Mouse (Mus musculus): ENCODE results near the gene Scfd2.

GRCm38 (mm10) chr5:74264541-74264940 lies 267.0 kb downstream of the Scfd2 start:
- TF ChIP-seq CTCF (IDR thresholded peaks at IDR 0.05; ENCODE audit: low read depth): no peak
- no peak for TF ChIP-seq EP300 (optimal IDR thresholded peaks at IDR 0.05)

Data from stomach, postnatal 0 days (tissue).